Mouse (Mus musculus): ENCODE measurements around the gene Prcd.
"Not testable (repeated sequence)": the region's sequence is repeated elsewhere in the genome, so short reads cannot be mapped to it uniquely, and the experiment has no call there.

DNA sequence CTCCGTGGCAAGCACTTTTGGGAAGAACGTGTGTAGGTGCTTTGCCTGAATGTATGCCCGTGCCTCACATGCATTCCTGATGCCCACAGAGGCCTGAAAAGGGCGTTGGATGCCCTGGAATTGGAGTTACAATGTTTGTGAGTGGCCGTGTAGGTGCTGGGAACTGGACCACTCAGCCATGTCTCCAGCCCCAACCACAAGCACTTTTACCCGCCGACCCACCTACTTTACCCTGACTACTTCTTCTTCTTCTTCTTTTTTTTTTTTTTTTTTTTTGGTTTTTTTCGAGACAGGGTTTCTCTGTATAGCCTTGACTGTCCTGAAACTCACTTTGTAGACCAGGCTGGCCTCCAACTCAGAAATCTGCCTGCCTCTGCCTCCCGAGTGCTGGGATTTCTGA, 42.2 kb upstream of the Prcd start:
- TF ChIP-seq CHD2 (IDR thresholded peaks at IDR 0.05; ENCODE audit: low read depth, low read length); ZC3H11A (IDR thresholded peaks at IDR 0.05; ENCODE audit: borderline replicate concordance, low read depth, low read length): not testable (repeated sequence)
